Mouse (Mus musculus) C2C12 (cell line): ENCODE measurements at regions not wholly inside any gene's neighbourhood (a gene's known extent, or its start where the extent isn't known, plus 50 kb on each side); places are given as distances from the start of the nearest gene placed in this dataset.

ENCODE experiments used
- H3K27me3 ChIP-seq: one replicate; pipeline ENCODE4 v1.6.1; 2011; ENCODE audit not compliant: control insufficient read depth, insufficient read depth, insufficient read length
- H3K36me3 ChIP-seq: one replicate; pipeline ENCODE4 v1.6.1; 2011; ENCODE audit not compliant: control insufficient read depth, insufficient read depth
- H3K4me3 ChIP-seq: one replicate; pipeline ENCODE4 v1.5.1; 2011; ENCODE audit warnings: mild to moderate bottlenecking, control low read depth; ENCODE audit not compliant: poor library complexity, insufficient read depth, severe bottlenecking
- H3K79me2 ChIP-seq: one replicate; pipeline ENCODE4 v1.6.1; 2011; ENCODE audit not compliant: control insufficient read depth, insufficient read depth
- H3K79me3 ChIP-seq: one replicate; pipeline ENCODE4 v1.6.1; 2011; ENCODE audit warnings: low read depth, control low read depth
- H3ac ChIP-seq: one replicate; pipeline ENCODE3; 2011; ENCODE audit warnings: low read depth; ENCODE audit not compliant: control insufficient read depth, insufficient read length
- CEBPB ChIP-seq: IDR thresholded peaks from one replicate; pipeline ENCODE4 v1.6.1; 2011; ENCODE audit warnings: low read depth, mild to moderate bottlenecking, control low read depth, moderate library complexity
- CTCF ChIP-seq: IDR thresholded peaks from one replicate; pipeline ENCODE4 v1.5.1; 2011; ENCODE audit not compliant: control insufficient read depth, insufficient read depth, insufficient read length
- FOSL1 ChIP-seq: IDR thresholded peaks from one replicate; pipeline ENCODE4 v1.8.0; 2011; ENCODE audit warnings: mild to moderate bottlenecking, low read length; ENCODE audit not compliant: poor library complexity, insufficient read depth, severe bottlenecking
- MAX ChIP-seq: IDR thresholded peaks from one replicate; pipeline ENCODE4 v1.6.1; 2011; ENCODE audit warnings: mild to moderate bottlenecking, control low read depth
- MYOD1 ChIP-seq: IDR thresholded peaks from one replicate; pipeline ENCODE4 v1.6.1; 2011; ENCODE audit warnings: low read depth; ENCODE audit not compliant: control insufficient read depth, insufficient read length
- MYOG ChIP-seq: IDR thresholded peaks from one replicate; pipeline ENCODE4 v1.6.1; 2011; ENCODE audit not compliant: control insufficient read depth, insufficient read length; ENCODE audit errors: extremely low read depth
- USF1 ChIP-seq: IDR thresholded peaks from one replicate; pipeline ENCODE4 v1.6.1; 2011; ENCODE audit warnings: low read depth, mild to moderate bottlenecking, control low read depth, moderate library complexity

DNA sequence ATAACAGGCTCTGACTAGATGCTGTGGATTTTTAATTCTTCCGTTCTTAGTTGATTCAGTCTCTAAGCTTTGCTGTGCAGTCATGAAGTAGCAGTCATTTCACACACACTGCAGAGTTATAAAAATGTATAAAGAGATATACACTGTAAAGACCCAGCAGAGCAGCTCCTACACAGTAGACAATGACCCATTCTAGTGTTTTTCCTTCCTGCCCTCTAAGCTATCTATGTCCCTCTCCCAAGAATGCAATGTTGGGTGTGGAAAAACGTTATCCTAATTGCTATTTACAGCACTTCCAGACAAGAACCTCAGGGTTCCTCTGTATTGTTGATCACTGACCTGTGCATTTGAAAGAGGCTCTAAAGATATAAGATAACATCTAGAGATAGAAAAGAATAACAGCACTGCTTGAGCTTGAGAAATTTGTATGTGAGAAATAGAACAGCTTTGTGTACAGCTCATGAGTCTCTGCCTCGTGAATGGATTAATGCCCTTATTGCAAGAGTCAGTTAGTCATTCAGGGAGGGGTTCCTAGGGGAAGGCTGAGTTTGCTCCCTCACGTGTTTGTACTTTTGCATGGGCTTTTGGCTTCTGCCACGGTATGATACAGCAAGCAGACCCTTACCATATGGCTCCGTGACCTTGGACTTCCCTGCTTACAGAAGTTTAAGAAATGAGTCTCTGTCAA, 613.0 kb upstream of the A1bg start:
- Histone ChIP-seq H3K79me2 (no peaks in the 10 kb centered on the region), H3K4me3 (no peak overlapping the region), H3K79me3 (no peaks in the 10 kb centered on the region), H3K36me3 (no peaks in the 10 kb centered on the region), H3K27me3 (no peaks in the 10 kb centered on the region), H3ac (no peak overlapping the region)
- no peak for TF ChIP-seq MYOG
- no peak for TF ChIP-seq MAX
- TF ChIP-seq CEBPB: no peak
- no peak for TF ChIP-seq MYOD1
- no peak for TF ChIP-seq CTCF
- TF ChIP-seq USF1: no peak
- no peak for TF ChIP-seq FOSL1

DNA sequence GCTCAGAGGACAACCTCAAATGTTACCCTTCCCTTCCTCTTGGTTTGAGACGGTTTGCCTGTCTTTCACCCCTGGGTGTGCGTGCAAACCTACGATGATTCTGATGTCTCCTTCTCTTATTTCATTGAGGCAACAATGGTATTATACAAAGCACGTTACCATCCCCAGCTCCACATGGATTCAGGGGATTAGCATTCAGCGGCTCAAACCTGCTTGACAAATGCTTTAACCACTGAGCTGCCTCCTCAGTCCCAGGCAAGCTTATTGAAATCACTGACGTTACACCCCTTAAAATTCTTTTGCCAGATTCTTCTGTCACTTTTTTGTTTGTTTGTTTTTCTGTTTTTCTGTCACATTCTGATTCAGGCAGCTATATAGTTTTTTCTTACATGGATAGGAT, 612.4 kb upstream of the A1bg start:
- Histone ChIP-seq H3K79me2 (no peaks in the 10 kb centered on the region), H3ac (no peak overlapping the region), H3K4me3 (no peak overlapping the region), H3K27me3 (no peaks in the 10 kb centered on the region), H3K79me3 (no peaks in the 10 kb centered on the region), H3K36me3 (no peaks in the 10 kb centered on the region)
- TF ChIP-seq MYOG: no peak
- no peak for TF ChIP-seq FOSL1
- TF ChIP-seq MYOD1: no peak
- no peak for TF ChIP-seq MAX
- no peak for TF ChIP-seq CTCF
- no peak for TF ChIP-seq CEBPB
- TF ChIP-seq USF1: no peak

DNA sequence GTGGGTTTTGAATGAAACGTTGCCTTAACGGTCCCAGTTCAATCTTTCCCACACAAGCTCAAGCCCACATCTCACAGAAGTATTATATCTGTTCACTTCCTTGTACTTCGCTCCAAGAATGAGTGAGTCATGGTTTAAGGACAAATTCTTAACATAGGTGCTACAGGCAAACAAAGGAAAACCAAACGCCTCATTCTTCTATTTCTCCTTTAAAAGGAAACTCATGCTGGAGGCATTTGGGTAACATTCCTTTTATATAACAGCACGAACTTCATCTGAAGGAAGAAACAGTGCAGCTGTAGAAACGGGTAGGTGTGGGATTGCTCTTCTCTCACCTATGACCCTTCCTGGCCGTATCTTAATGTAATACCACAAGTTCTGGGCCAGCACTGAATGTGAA, 610.0 kb upstream of the A1bg start:
- no peak overlapping the region for H3ac ChIP-seq
- H3K36me3 ChIP-seq: no peaks in the 10 kb centered on the region
- TF ChIP-seq USF1 (no peak), MAX (peak; percentile 71), FOSL1 (peak; percentile 84), CEBPB (no peak), MYOD1 (no peak), CTCF (no peak), MYOG (no peak)
- no peaks in the 10 kb centered on the region for H3K27me3 ChIP-seq
- no peaks in the 10 kb centered on the region for H3K79me3 ChIP-seq
- H3K4me3 ChIP-seq: no peak overlapping the region
- no peaks in the 10 kb centered on the region for H3K79me2 ChIP-seq

DNA sequence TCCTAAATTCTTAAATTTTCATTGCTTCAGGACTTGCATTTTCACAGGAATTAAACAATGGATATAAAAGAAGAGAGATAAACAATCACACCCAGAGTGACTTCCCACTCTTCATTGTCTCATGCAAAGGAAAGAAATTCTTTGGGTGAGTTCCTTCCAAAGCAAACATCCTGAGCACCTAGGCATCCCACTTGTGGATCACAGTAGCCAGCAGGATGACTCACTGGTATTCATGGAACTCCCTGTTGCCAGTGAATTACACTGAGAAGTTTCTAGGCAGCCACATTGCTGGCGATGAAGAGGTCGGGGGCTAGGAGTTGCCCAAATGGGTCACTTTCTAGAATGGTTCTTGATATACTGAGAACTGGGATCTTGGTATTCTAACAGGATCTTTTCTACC, 609.2 kb upstream of the A1bg start:
- Histone ChIP-seq H3K79me2 (no peaks in the 10 kb centered on the region), H3K4me3 (no peak overlapping the region), H3ac (no peak overlapping the region), H3K79me3 (no peaks in the 10 kb centered on the region), H3K27me3 (no peaks in the 10 kb centered on the region), H3K36me3 (no peaks in the 10 kb centered on the region)
- TF ChIP-seq USF1 (no peak), MYOG (no peak), MAX (peak; percentile 77), MYOD1 (no peak), CEBPB (peak; percentile 3), FOSL1 (peak; percentile 83), CTCF (no peak)

DNA sequence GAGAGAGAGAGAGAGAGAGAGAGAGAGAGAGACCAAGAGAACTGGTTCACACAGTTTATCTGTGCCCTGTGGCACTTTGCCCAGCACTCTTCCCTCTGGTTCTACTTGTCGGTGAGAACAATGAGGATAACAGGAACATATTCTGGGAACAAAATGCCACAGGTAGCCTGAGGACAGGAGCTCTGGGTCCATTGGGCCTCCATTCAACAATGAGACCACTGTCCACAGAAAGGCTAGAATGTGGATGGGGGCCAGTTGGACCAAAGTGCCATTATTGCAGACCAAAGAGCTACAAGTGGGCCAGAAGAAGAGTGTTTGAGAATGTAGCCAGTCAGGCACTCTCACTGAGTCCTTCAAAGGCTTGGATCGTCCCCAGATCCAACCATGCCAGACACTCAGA, 600.2 kb upstream of the A1bg start:
- Histone ChIP-seq H3K79me3 (no peaks in the 10 kb centered on the region), H3K36me3 (no peaks in the 10 kb centered on the region), H3K27me3 (no peaks in the 10 kb centered on the region), H3K79me2 (no peaks in the 10 kb centered on the region), H3ac (no peak overlapping the region), H3K4me3 (no peak overlapping the region)
- TF ChIP-seq CTCF (no peak), FOSL1 (no peak), MAX (no peak), CEBPB (no peak), MYOD1 (no peak), MYOG (no peak), USF1 (no peak)

DNA sequence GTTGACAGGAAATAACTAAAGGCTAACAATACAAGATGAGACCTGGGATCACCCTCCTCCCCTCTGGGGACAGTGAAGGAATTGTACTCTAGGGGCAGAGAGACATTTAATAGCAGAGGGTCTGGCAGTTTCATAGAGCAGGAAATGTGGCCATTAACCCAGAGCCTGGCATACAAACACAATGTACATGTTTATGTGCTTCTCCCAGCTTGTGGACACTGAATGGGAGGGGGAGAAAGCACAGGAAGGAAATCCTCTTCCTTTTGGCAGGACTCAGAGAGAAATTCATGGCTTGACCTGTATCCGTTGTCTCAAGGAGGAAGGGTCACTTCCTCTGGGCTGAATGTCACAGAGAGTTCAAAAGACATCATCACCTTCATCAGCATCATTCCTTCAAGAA, 594.5 kb upstream of the A1bg start:
- Histone ChIP-seq H3K79me2 (no peaks in the 10 kb centered on the region), H3K27me3 (no peaks in the 10 kb centered on the region), H3K79me3 (no peaks in the 10 kb centered on the region), H3K36me3 (no peaks in the 10 kb centered on the region), H3ac (no peak overlapping the region), H3K4me3 (no peak overlapping the region)
- TF ChIP-seq MAX (no peak), USF1 (no peak), CEBPB (no peak), MYOG (no peak), MYOD1 (no peak), FOSL1 (no peak), CTCF (no peak)
